Mouse (Mus musculus) retina, embryonic 14.5 days (tissue): ENCODE measurements around the gene Timmdc1.
A peak's percentile ranks its signal among the peaks of the same experiment; 100 is the strongest.

Experiments
- DNase-seq: peaks from one replicate; pipeline ENCODE4 v3.0.0-alpha.2; 2015; ENCODE audit warnings: low spot score

The Timmdc1 gene

GRCm38 (mm10) chr16:38463305-38463704 is 59.2 kb downstream of the Timmdc1 start:
- no peak for DNase-seq

- no peak for DNase-seq
Observed at GRCm38 (mm10) chr16:38462161-38462560, 60.3 kb downstream of the Timmdc1 start.

- no peak for DNase-seq
Observed at GRCm38 (mm10) chr16:38461749-38462148, 60.7 kb downstream of the Timmdc1 start.

- DNase-seq = no peak
Observed at GRCm38 (mm10) chr16:38459990-38460389, 62.5 kb downstream of the Timmdc1 start.

- no peak for DNase-seq
Observed at GRCm38 (mm10) chr16:38458600-38459280, 63.7 kb downstream of the Timmdc1 start.

GRCm38 (mm10) chr16:38456812-38457567 is 65.5 kb downstream of the Timmdc1 start:
- DNase-seq = no peak

- no peak for DNase-seq
Observed at GRCm38 (mm10) chr16:38455511-38456418, 66.7 kb downstream of the Timmdc1 start, which contains the start of gene Cd80. Gene Cd80, plus strand, starts transcription at chr16:38455561.

- no peak for DNase-seq
Observed at GRCm38 (mm10) chr16:38454533-38455254, 67.8 kb downstream of the Timmdc1 start.

- DNase-seq = no peak
Observed at GRCm38 (mm10) chr16:38453952-38454351, 68.5 kb downstream of the Timmdc1 start.

GRCm38 (mm10) chr16:38453203-38453553 is 69.3 kb downstream of the Timmdc1 start:
- DNase-seq = no peak

- peak; percentile 87 for DNase-seq
Observed at GRCm38 (mm10) chr16:38452442-38453202, 69.8 kb downstream of the Timmdc1 start, which contains the start of gene Adprh. Gene Adprh, minus strand, starts transcription at chr16:38452703.

- DNase-seq = peak; percentile 31
Observed at GRCm38 (mm10) chr16:38451421-38452205, 70.8 kb downstream of the Timmdc1 start.

GRCm38 (mm10) chr16:38450707-38451106 is 71.8 kb downstream of the Timmdc1 start:
- DNase-seq = no peak

- no peak for DNase-seq
Observed at GRCm38 (mm10) chr16:38448458-38448857, 74.0 kb downstream of the Timmdc1 start.
